Mouse (Mus musculus) hematopoietic stem cell, adult 5-6 weeks (primary cell): ENCODE measurements around the gene 9330182O14Rik. TPM values are rescaled to one million over a fixed set of nuclear protein-coding genes. Genes with fewer than 3 reads are reported as not detected.

ENCODE experiments used
- ATAC-seq, 2 experiments: fragments of 125-278 bp in 1 of 2; replicated peaks in 1 of 2; 2 replicates each; pipeline ENCODE4 v1.8.0; 2016 to 2017; ENCODE audit warnings: inconsistent platforms in 2 of 2, mild to moderate bottlenecking in 2 of 2, moderate number of reproducible peaks in 2 of 2, low read depth in 1 of 2, moderate TSS enrichment in 1 of 2; ENCODE audit not compliant: low FRiP score in 2 of 2, poor library complexity in 2 of 2, severe bottlenecking in 2 of 2, insufficient read depth in 1 of 2, low TSS enrichment in 1 of 2
- total RNA-seq: library from RNA; stranded (forward); fragments of 172-1452, 232-1000 nt; gene quantifications from 2 replicates; pipeline ENCODE4 v1.2.3, GENCODE M21; 2017

Gene 9330182O14Rik
- total RNA-seq, 1 experiment from 2014 or later = not detected

GRCm38 (mm10) chr15:40169705-40170104 is 35.5 kb downstream of the 9330182O14Rik start:
- peak; percentile 24 to 51; a peak in 1 of 4 replicates for ATAC-seq

- no peak for ATAC-seq
Measured at GRCm38 (mm10) chr15:40179423-40179822, 45.3 kb downstream of the 9330182O14Rik start.

GRCm38 (mm10) chr15:40187017-40187416 is 52.9 kb downstream of the 9330182O14Rik start:
- no peak for ATAC-seq
